In genomic region chr12:107884330-107885065, GRCm38 (mm10) we compare ENCODE assay signal across 21 mouse cellular contexts.
DNase-seq lines count a peak whose midpoint lies in the region; ATAC-seq and TF ChIP-seq lines count a peak whose summit lies in the region.
"Had no signal": no experiment of that assay in that cellular context is flagged by ENCODE, and none has a peak within 500 bp of the region (broad histone marks: within the 10 kb centered on the region; RNA-seq: fewer than 3 reads in every experiment).

No protein-coding gene starts in this region.

- 63% methylated on average over 6 of the region's 6 CpGs for WGBS in hindbrain, embryonic 10.5 days
- 64% methylated on average over 6 of the region's 6 CpGs for WGBS in hindbrain, postnatal 0 days
- WGBS in intestine, embryonic 16.5 days = 67% methylated on average over 6 of the region's 6 CpGs
- WGBS in hindbrain, embryonic 14.5 days = 67% methylated on average over 6 of the region's 6 CpGs

- H3K9ac ChIP-seq in hindbrain, postnatal 0 days (replicated peaks; ENCODE audit: low read length) = no peak overlapping the region
- no peak overlapping the region for H3K9ac ChIP-seq in intestine, embryonic 16.5 days (ENCODE audit: low read depth, low read length)
- H3K9ac ChIP-seq in hindbrain, embryonic 14.5 days = no peak overlapping the region
- H3K9ac ChIP-seq: heart, embryonic 15.5 days; kidney, embryonic 15.5 days; neural tube, embryonic 12.5 days had no signal

- H3K4me2 ChIP-seq in hindbrain, postnatal 0 days (ENCODE audit: low read depth, low read length) = no peak overlapping the region
- H3K4me2 ChIP-seq in intestine, embryonic 16.5 days (ENCODE audit: low read depth, low read length) = no peak overlapping the region
- H3K4me2 ChIP-seq in hindbrain, embryonic 14.5 days (replicated peaks) = no peak overlapping the region
- H3K4me2 ChIP-seq: heart, embryonic 15.5 days; kidney, embryonic 15.5 days; liver, embryonic 11.5 days; neural tube, embryonic 12.5 days had no signal

- no peak for ATAC-seq in hindbrain, postnatal 0 days
- peak; percentile 67; the same call in 1 of the 2 replicates for ATAC-seq in intestine, embryonic 16.5 days
- ATAC-seq in hindbrain, embryonic 14.5 days (ENCODE audit: low FRiP score) = no peak

- H3K9me3 ChIP-seq in hindbrain, embryonic 10.5 days = no peaks in the 10 kb centered on the region
- no peaks in the 10 kb centered on the region for H3K9me3 ChIP-seq in hindbrain, postnatal 0 days (ENCODE audit: low read length)
- H3K9me3 ChIP-seq in intestine, embryonic 16.5 days (ENCODE audit: control insufficient read depth, low read length) = no peaks in the 10 kb centered on the region
- no peaks in the 10 kb centered on the region for H3K9me3 ChIP-seq in hindbrain, embryonic 14.5 days (ENCODE audit: control insufficient read depth, low read length)
- H3K9me3 ChIP-seq: heart, embryonic 15.5 days; kidney, embryonic 15.5 days; neural tube, embryonic 12.5 days had no signal

- peak overlapping the region; percentile 29 for H3K27ac ChIP-seq in hindbrain, embryonic 10.5 days
- no peak overlapping the region for H3K27ac ChIP-seq in hindbrain, postnatal 0 days
- H3K27ac ChIP-seq in intestine, embryonic 16.5 days (ENCODE audit: low read length) = no peak overlapping the region
- H3K27ac ChIP-seq in hindbrain, embryonic 14.5 days = no peak overlapping the region
- H3K27ac ChIP-seq: heart, adult 2 months; heart, embryonic 15.5 days; kidney, embryonic 15.5 days; neural tube, embryonic 12.5 days had no signal

- peaks cover 52% of the 10 kb centered on the region for H3K4me1 ChIP-seq in hindbrain, embryonic 10.5 days (replicated peaks)
- 0 out of 2 replicates have a peak, but pooled peaks cover 3% of the 10 kb centered on the region for H3K4me1 ChIP-seq in hindbrain, postnatal 0 days (ENCODE audit: insufficient read depth, low read length)
- 0 out of 2 replicates have a peak, but pooled peaks cover 3% of the 10 kb centered on the region for H3K4me1 ChIP-seq in intestine, embryonic 16.5 days (ENCODE audit: control insufficient read depth, insufficient read depth, low read length)
- H3K4me1 ChIP-seq in hindbrain, embryonic 14.5 days (replicated peaks; ENCODE audit: control insufficient read depth, insufficient read depth, low read length) = no peaks in the 10 kb centered on the region

- DNase-seq in hindbrain, embryonic 10.5 days (ENCODE audit: low spot score) = no peak
- DNase-seq in hindbrain, postnatal 0 days (ENCODE audit: low spot score) = no peak
- DNase-seq in ZHBTc4 (ENCODE audit: low read depth, low spot score) = peak; percentile 74
- DNase-seq in thymus, postnatal 36 days = peak; percentile 33 to 53
- DNase-seq in embryo, embryonic 11 days = no peak
- no peak for DNase-seq in hindbrain, embryonic 14.5 days (ENCODE audit: low spot score)
- DNase-seq: adrenal gland, postnatal 25 days; cerebellum, adult 18-20 months; cerebellum, postnatal 36 days; gastrocnemius, postnatal 10 days; heart, adult 2 months; heart, postnatal 4 days; kidney, postnatal 4 days; lung, adult 18-20 months; lung, postnatal 14 days; right cerebral cortex, postnatal 4 days had no signal

- H3K36me3 ChIP-seq in hindbrain, embryonic 10.5 days = no peaks in the 10 kb centered on the region
- no peaks in the 10 kb centered on the region for H3K36me3 ChIP-seq in hindbrain, postnatal 0 days (ENCODE audit: insufficient read depth, low read length)
- no peaks in the 10 kb centered on the region for H3K36me3 ChIP-seq in intestine, embryonic 16.5 days (ENCODE audit: control insufficient read depth, insufficient read depth, low read length)
- no peaks in the 10 kb centered on the region for H3K36me3 ChIP-seq in hindbrain, embryonic 14.5 days (replicated peaks; ENCODE audit: control insufficient read depth, insufficient read depth)
- H3K36me3 ChIP-seq: heart, embryonic 15.5 days; kidney, embryonic 15.5 days; neural tube, embryonic 12.5 days had no signal

- TF ChIP-seq CTCF in hindbrain, postnatal 0 days (IDR thresholded peaks at IDR 0.05; ENCODE audit: low read depth) = no peak

- H3K4me3 ChIP-seq in hindbrain, embryonic 10.5 days = no peak overlapping the region
- H3K4me3 ChIP-seq in hindbrain, postnatal 0 days (ENCODE audit: low read length) = no peak overlapping the region
- no peak overlapping the region for H3K4me3 ChIP-seq in intestine, embryonic 16.5 days (ENCODE audit: low read length)
- no peak overlapping the region for H3K4me3 ChIP-seq in hindbrain, embryonic 14.5 days (replicated peaks; ENCODE audit: low read length)
- H3K4me3 ChIP-seq: heart, adult 2 months; heart, embryonic 15.5 days; kidney, embryonic 15.5 days; neural tube, embryonic 12.5 days had no signal

- peaks cover 27% of the 10 kb centered on the region for H3K27me3 ChIP-seq in hindbrain, embryonic 10.5 days (ENCODE audit: insufficient read depth, poor library complexity, severe bottlenecking)
- H3K27me3 ChIP-seq in hindbrain, postnatal 0 days (ENCODE audit: insufficient read depth, low read length) = 0 out of 2 replicates have a peak, but pooled peaks cover 2% of the 10 kb centered on the region
- no peaks in the 10 kb centered on the region for H3K27me3 ChIP-seq in intestine, embryonic 16.5 days (replicated peaks; ENCODE audit: control insufficient read depth, insufficient read depth, low read length)
- no peaks in the 10 kb centered on the region for H3K27me3 ChIP-seq in hindbrain, embryonic 14.5 days (ENCODE audit: control insufficient read depth, insufficient read depth, low read length)
- H3K27me3 ChIP-seq: kidney, embryonic 15.5 days; neural tube, embryonic 12.5 days had no signal

Comparison
In these comparisons a context has a peak if more than half of its experiments do, and no peak if none do; other contexts are left out.
1. DNase-seq: peak in ZHBTc4 (single experiment) and thymus, postnatal 36 days (2 of 2); none in hindbrain, embryonic 10.5 days (single experiment), hindbrain, postnatal 0 days (single experiment), embryo, embryonic 11 days (single experiment) and hindbrain, embryonic 14.5 days (single experiment).